Mouse (Mus musculus) testis, adult 2 months (tissue): Measurements from ENCODE around the gene Bmyc. TPM values are rescaled to one million over a fixed set of nuclear protein-coding genes. Genes with fewer than 3 reads are reported as not detected.

Experiments used
- H3K27ac ChIP-seq: fragments of 200-500 bp; 2 replicates; pipeline ENCODE4 v1.5.1; 2012; ENCODE audit warnings: low read depth, low read length; ENCODE audit not compliant: control insufficient read depth, insufficient read depth
- H3K27me3 ChIP-seq: fragments of 200-500 bp; 2 replicates; pipeline ENCODE4 v1.6.1; 2012; ENCODE audit warnings: mild to moderate bottlenecking, low read length, moderate library complexity; ENCODE audit not compliant: control insufficient read depth, insufficient read depth
- H3K36me3 ChIP-seq: fragments of 200-500 bp; 2 replicates; pipeline ENCODE4 v1.6.1; 2012; ENCODE audit warnings: mild to moderate bottlenecking, low read length; ENCODE audit not compliant: control insufficient read depth, insufficient read depth
- H3K4me1 ChIP-seq: fragments of 200-500 bp; 2 replicates; pipeline ENCODE4 v1.6.1; 2012; ENCODE audit warnings: low read length; ENCODE audit not compliant: control insufficient read depth, insufficient read depth
- H3K4me3 ChIP-seq: fragments of 200-500 bp; 2 replicates; pipeline ENCODE4 v1.5.1; 2012; ENCODE audit warnings: low read depth, mild to moderate bottlenecking, low read length, moderate library complexity, mixed read lengths; ENCODE audit not compliant: control insufficient read depth
- CTCF ChIP-seq: fragments of 200-500 bp; IDR thresholded peaks from 2 replicates; pipeline ENCODE4 v1.5.1; 2012; ENCODE audit warnings: low read depth, mild to moderate bottlenecking, inconsistent platforms, low read length, moderate library complexity; ENCODE audit not compliant: control insufficient read depth, insufficient read depth, insufficient replicate concordance
- POLR2A ChIP-seq: fragments of 200-500 bp; IDR thresholded peaks from 2 replicates; pipeline ENCODE4 v1.6.1; 2012; ENCODE audit warnings: low read depth, mild to moderate bottlenecking, inconsistent platforms, low read length, moderate library complexity; ENCODE audit not compliant: control insufficient read depth
- polyA plus RNA-seq: library from polyadenylated mRNA; depleted of rRNA; stranded (reverse); fragments of >200 nt; gene quantifications from 2 replicates; pipeline ENCODE4 v1.2.3, GENCODE M21; 2012; rRNA removed

Gene Bmyc
- polyA plus RNA-seq = 6.3 and 6.4 TPM in 2 replicates

- H3K4me1 ChIP-seq = no peaks in the 10 kb centered on the region
- TF ChIP-seq CTCF (peak; percentile 31; the same call in 1 of the 2 replicates), POLR2A (peak; percentile 28; the same call in 1 of the 2 replicates)
- no peaks in the 10 kb centered on the region for H3K27me3 ChIP-seq
- H3K4me3 ChIP-seq = peak within 1 kb of the TSS; percentile 84
- peak within 1 kb of the TSS; percentile 5 for H3K27ac ChIP-seq
- no peaks in the 10 kb centered on the region for H3K36me3 ChIP-seq
Observed at GRCm38 (mm10) chr2:25706643-25707481, at the start of gene Bmyc. TSS of gene Bmyc (plus strand) at chr2:25706739.

DNA sequence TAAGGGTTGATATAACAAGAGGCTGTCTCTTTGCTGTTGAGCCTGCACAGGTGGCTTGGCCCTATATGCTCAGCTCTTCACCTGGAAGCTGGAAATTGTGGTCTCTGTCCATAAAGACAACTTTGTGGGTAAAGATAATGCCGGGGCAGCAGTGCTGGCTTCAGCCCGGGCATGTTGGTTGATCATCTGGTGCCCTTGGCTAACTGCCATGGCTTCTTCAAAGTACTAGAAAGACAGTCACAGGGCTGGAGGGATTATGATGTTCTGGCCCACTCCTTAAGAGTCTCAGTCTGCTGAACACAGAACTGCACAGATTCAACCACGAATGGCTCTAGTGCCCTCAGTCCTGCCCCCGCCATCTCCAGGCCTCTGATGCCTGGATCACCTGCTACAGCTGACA, 49.3 kb upstream of the Bmyc start:
- Histone ChIP-seq H3K4me1 (no peaks in the 10 kb centered on the region), H3K27ac (no peak overlapping the region), H3K4me3 (no peak overlapping the region), H3K36me3 (no peaks in the 10 kb centered on the region), H3K27me3 (no peaks in the 10 kb centered on the region)
- TF ChIP-seq POLR2A = no peak
- no peak for TF ChIP-seq CTCF

GRCm38 (mm10) chr2:25657652-25658051, 48.9 kb upstream of the Bmyc start, which contains the start of gene Lcn5:
TSS of gene Lcn5 (plus strand) at chr2:25657952.
- TF ChIP-seq CTCF (no peak), POLR2A (no peak)
- Histone ChIP-seq H3K27ac (no peak within 1 kb of the TSS), H3K36me3 (no peaks in the 10 kb centered on the region), H3K4me1 (no peaks in the 10 kb centered on the region), H3K4me3 (no peak within 1 kb of the TSS), H3K27me3 (no peaks in the 10 kb centered on the region)

GRCm38 (mm10) chr2:25660279-25660678, 46.3 kb upstream of the Bmyc start:
- Histone ChIP-seq H3K4me1 (no peaks in the 10 kb centered on the region), H3K36me3 (no peaks in the 10 kb centered on the region), H3K27me3 (no peaks in the 10 kb centered on the region), H3K27ac (no peak overlapping the region), H3K4me3 (no peak overlapping the region)
- no peak for TF ChIP-seq POLR2A
- TF ChIP-seq CTCF = no peak

DNA sequence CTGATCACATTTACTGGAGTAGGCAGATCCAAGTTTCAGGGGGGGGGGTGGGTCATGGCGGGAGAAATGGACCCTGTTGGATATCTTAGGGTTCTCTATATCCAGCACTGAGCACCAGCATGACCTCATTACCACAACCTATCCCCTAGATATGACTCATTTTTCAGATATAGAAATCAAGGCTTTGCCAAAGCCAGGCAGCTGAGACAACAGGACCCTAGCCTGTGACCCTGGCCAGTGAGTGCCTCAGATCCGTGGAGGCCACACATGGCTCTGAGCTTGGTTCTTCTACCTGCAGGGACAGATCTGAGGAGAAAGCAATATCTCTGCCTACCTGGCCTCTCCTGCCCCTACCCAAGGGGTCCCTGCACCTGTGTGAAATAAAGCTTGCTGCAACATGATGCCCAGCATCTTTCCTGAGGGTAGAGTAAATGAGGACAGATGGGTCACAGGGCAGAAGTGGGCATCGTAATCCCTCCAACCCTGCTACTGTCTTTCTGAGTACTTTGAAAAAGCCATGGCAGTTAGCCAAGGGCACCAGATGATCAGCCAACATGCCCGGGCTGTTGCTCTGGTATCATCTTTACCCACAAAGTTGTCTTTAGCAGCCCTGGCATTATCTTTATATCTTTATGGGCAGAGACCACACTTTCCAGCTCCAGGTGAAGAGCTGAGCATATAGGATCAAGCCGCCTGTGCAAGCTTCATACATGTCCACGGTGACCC, 45.1 kb upstream of the Bmyc start:
- Histone ChIP-seq H3K36me3 (no peaks in the 10 kb centered on the region), H3K27ac (no peak overlapping the region), H3K4me1 (no peaks in the 10 kb centered on the region), H3K27me3 (no peaks in the 10 kb centered on the region), H3K4me3 (no peak overlapping the region)
- TF ChIP-seq POLR2A = no peak
- no peak for TF ChIP-seq CTCF

- no peak for TF ChIP-seq POLR2A
- peak; percentile 66; the same call in 1 of the 2 replicates for TF ChIP-seq CTCF
- Histone ChIP-seq H3K27ac (no peak overlapping the region), H3K4me3 (no peak overlapping the region)
Observed at GRCm38 (mm10) chr2:25663511-25663910, 43.0 kb upstream of the Bmyc start.

GRCm38 (mm10) chr2:25664125-25664524, 42.4 kb upstream of the Bmyc start:
- no peak for TF ChIP-seq CTCF
- TF ChIP-seq POLR2A = no peak
- H3K4me3 ChIP-seq = no peak overlapping the region
- H3K27me3 ChIP-seq = no peaks in the 10 kb centered on the region
- H3K4me1 ChIP-seq = no peaks in the 10 kb centered on the region
- H3K27ac ChIP-seq = no peak overlapping the region
- no peaks in the 10 kb centered on the region for H3K36me3 ChIP-seq

More at GRCm38 (mm10) chr2:25663511-25663910, 43.0 kb upstream of the Bmyc start:
- Histone ChIP-seq H3K4me1 (no peaks in the 10 kb centered on the region), H3K27me3 (no peaks in the 10 kb centered on the region), H3K36me3 (no peaks in the 10 kb centered on the region)
